Mouse (Mus musculus): ENCODE measurements at regions not wholly inside any gene's neighbourhood (a gene's known extent, or its start where the extent isn't known, plus 50 kb on each side); places are given as distances from the start of the nearest gene placed in this dataset.

DNA sequence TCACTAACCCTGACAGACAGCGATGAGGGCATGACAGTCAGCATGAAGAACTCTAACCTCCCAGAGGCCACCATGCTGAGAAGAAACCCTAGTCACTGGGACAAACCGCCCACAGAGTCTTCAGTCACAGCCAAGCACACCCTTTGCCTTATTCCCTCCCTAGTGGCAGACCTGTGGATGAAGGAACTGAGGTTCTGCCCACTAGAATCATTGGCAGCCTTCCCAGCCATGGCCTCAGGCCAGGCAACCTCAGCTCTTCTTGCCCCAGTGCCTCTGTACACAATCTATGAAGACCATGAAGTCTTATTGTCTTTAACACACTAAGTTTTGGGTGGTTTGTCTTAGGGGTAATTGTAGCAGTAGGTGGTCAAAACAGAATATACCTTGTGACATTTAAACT, 219.5 kb downstream of the Rps15a start:
- TF ChIP-seq MAFK (IDR thresholded peaks at IDR 0.05; ENCODE audit: borderline replicate concordance, low read depth, low read length) (no peak), CTCF (IDR thresholded peaks at IDR 0.05 in 2 of 3, conservative IDR thresholded peaks at IDR 0.05 in 1 of 3; ENCODE audit: control insufficient read depth in 1 of 3, insufficient read depth in 1 of 3, low read depth in 2 of 3, low read length in 3 of 3, poor library complexity in 1 of 3, severe bottlenecking in 1 of 3) (no peak), EP300 (IDR thresholded peaks at IDR 0.05; ENCODE audit: low read depth in 1 of 2, low read length in 2 of 2) (no peak), POLR2A (IDR thresholded peaks at IDR 0.05; ENCODE audit: control insufficient read depth in 1 of 2, insufficient read depth in 1 of 2, low read depth in 1 of 2, low read length in 2 of 2, poor library complexity in 1 of 2) (no peak), UBTF (IDR thresholded peaks at IDR 0.05; ENCODE audit: borderline replicate concordance, insufficient read depth, low read depth, low read length) (no peak), ZKSCAN1 (IDR thresholded peaks at IDR 0.05; ENCODE audit: low read depth, low read length) (no peak), BHLHE40 (IDR thresholded peaks at IDR 0.05; ENCODE audit: borderline replicate concordance, low read depth, low read length) (no peak), GABPA (IDR thresholded peaks at IDR 0.05; ENCODE audit: low read depth, low read length) (no peak), MXI1 (IDR thresholded peaks at IDR 0.05; ENCODE audit: low read depth, low read length) (no peak), MYC (IDR thresholded peaks at IDR 0.05; ENCODE audit: low read depth, low read length) (no peak), POLR2AphosphoS2 (IDR thresholded peaks at IDR 0.05; ENCODE audit: low read length) (no peak), TCF12 (IDR thresholded peaks at IDR 0.05; ENCODE audit: low read depth, low read length) (no peak)
